Mouse (Mus musculus) liver, embryonic 16.5 days (tissue): Measurements from ENCODE around the gene Plscr1. TPM values are rescaled to one million over a fixed set of nuclear protein-coding genes. Genes with fewer than 3 reads are reported as not detected.

Experiments
- ATAC-seq: fragments of 200-750 bp; cut with Nextera tagmentation; 2 replicates; pipeline ENCODE4 v1.8.0; 2017; ENCODE audit warnings: low read depth, mild to moderate bottlenecking, moderate number of reproducible peaks, moderate library complexity
- H3K27ac ChIP-seq: fragments of 300-500 bp; sonication (generic); 2 replicates; pipeline ENCODE4 v1.5.1; 2014; ENCODE audit warnings: mild to moderate bottlenecking, low read length
- H3K27me3 ChIP-seq: fragments of 300-500 bp; sonication (generic); 2 replicates; pipeline ENCODE4 v1.6.1; 2014; ENCODE audit warnings: low read depth, low read length, mixed read lengths; ENCODE audit not compliant: control insufficient read depth, insufficient read depth
- H3K36me3 ChIP-seq: fragments of 300-500 bp; sonication (generic); 2 replicates; pipeline ENCODE4 v1.6.1; 2014; ENCODE audit warnings: mild to moderate bottlenecking; ENCODE audit not compliant: control insufficient read depth, insufficient read depth
- H3K4me1 ChIP-seq: fragments of 300-500 bp; sonication (generic); 2 replicates; pipeline ENCODE4 v1.6.1; 2014; ENCODE audit warnings: low read depth, low read length, mixed read lengths; ENCODE audit not compliant: control insufficient read depth
- H3K4me2 ChIP-seq: fragments of 300-500 bp; sonication (generic); 2 replicates; pipeline ENCODE4 v1.6.1; 2014; ENCODE audit warnings: low read depth, low read length, mixed read lengths
- H3K4me3 ChIP-seq: fragments of 300-500 bp; sonication (generic); 2 replicates; pipeline ENCODE4 v1.5.1; 2014; ENCODE audit warnings: low read depth, mild to moderate bottlenecking, low read length
- H3K9ac ChIP-seq: fragments of 300-500 bp; sonication (generic); 2 replicates; pipeline ENCODE4 v1.6.1; 2014; ENCODE audit warnings: low read depth, low read length
- H3K9me3 ChIP-seq: fragments of 300-500 bp; sonication (generic); replicated peaks from 2 replicates; pipeline ENCODE4 v1.6.1; 2016; ENCODE audit warnings: low read length; ENCODE audit not compliant: control insufficient read depth
- WGBS: fragments of 180-500 bp; shearing (Covaris S2); extraction: QIAGEN DNeasy Blood & Tissue Kit; methylation state at CpG from one replicate; pipeline ENCODE4 v1.1.7; 2014; ENCODE audit not compliant: insufficient replicate concordance; 5-methylcytosine and 5-hydroxymethylcytosine counted together
- microRNA-seq: library from miRNA; unstranded; fragments of <30 nt; microRNA quantifications from one replicate; pipeline ENCODE4, GENCODE M21; 2016
- polyA plus RNA-seq: library from polyadenylated mRNA; unstranded; fragments of >200 nt; fragmentation: Nextera tagmentation; extraction: Ambion mirVana; gene quantifications from 2 replicates; pipeline ENCODE4 v1.2.1, GENCODE M21; 2015

Plscr1 gene
- polyA plus RNA-seq, 1 experiment from 2014 or later = 25.4 TPM

- 51% methylated on average over 1 of the region's 1 CpGs for WGBS
- no peak within 1 kb of the TSS for H3K27ac ChIP-seq
- ATAC-seq = no peak
These were observed 59.5 kb downstream of the Plscr1 start, which contains the start of gene 1700057G04Rik for GRCm38 (mm10) chr9:92309077-92309476. Gene 1700057G04Rik (plus strand): TSS chr9:92309377.

GRCm38 (mm10) chr9:92316791-92317190 lies 67.2 kb downstream of the Plscr1 start:
- Histone ChIP-seq H3K9me3 (no peaks in the 10 kb centered on the region), H3K4me3 (no peak overlapping the region), H3K36me3 (no peaks in the 10 kb centered on the region), H3K9ac (no peak overlapping the region), H3K4me2 (no peak overlapping the region), H3K27ac (no peak overlapping the region), H3K27me3 (no peaks in the 10 kb centered on the region), H3K4me1 (no peaks in the 10 kb centered on the region)
- no peak for ATAC-seq
- WGBS = 66% methylated on average over 3 of the region's 3 CpGs

More at GRCm38 (mm10) chr9:92309077-92309476, 59.5 kb downstream of the Plscr1 start, which contains the start of gene 1700057G04Rik:
- Histone ChIP-seq H3K36me3 (no peaks in the 10 kb centered on the region), H3K4me2 (no peak within 1 kb of the TSS), H3K27me3 (no peaks in the 10 kb centered on the region), H3K4me1 (no peaks in the 10 kb centered on the region), H3K4me3 (no peak within 1 kb of the TSS), H3K9ac (no peak within 1 kb of the TSS), H3K9me3 (no peaks in the 10 kb centered on the region)

Small RNAs within 50 kb of the gene (microRNA-seq; reads per million reads assigned to microRNA genes)
- gene Mir6386 = not detected

Other genes starting within 250 kb of the Plscr1 start
- not detected in 2 replicates for gene Plscr5, start 56.8 kb upstream of the Plscr1 start, polyA plus RNA-seq
- gene Plscr2, start 25.9 kb downstream of the Plscr1 start, polyA plus RNA-seq = 0.72 and 0.92 TPM in 2 replicates
- not detected in 2 replicates for gene 1700057G04Rik, start 59.6 kb downstream of the Plscr1 start, polyA plus RNA-seq
- 0.93 and 1.3 TPM in 2 replicates for gene Plscr4, start 207.6 kb downstream of the Plscr1 start, polyA plus RNA-seq